Mouse (Mus musculus) heart, embryonic 16.5 days (tissue): Measurements from ENCODE around the gene Sfxn3. TPM values are rescaled to one million over a fixed set of nuclear protein-coding genes. Genes with fewer than 3 reads are reported as not detected.

Experiments
- ATAC-seq: fragments of 200-750 bp; cut with Nextera tagmentation; replicated peaks from 2 replicates; pipeline ENCODE4 v1.8.0; 2017; ENCODE audit warnings: moderate number of reproducible peaks; ENCODE audit not compliant: insufficient read depth, low FRiP score; ENCODE audit errors: extremely low read depth
- H3K27ac ChIP-seq: fragments of 300-500 bp; sonication (generic); 2 replicates; pipeline ENCODE4 v1.5.1; 2014; ENCODE audit warnings: mild to moderate bottlenecking, low read length, control low read depth, moderate library complexity
- H3K27me3 ChIP-seq: fragments of 300-500 bp; sonication (generic); 2 replicates; pipeline ENCODE4 v1.6.1; 2014; ENCODE audit warnings: low read length, mixed read lengths; ENCODE audit not compliant: control insufficient read depth, insufficient read depth
- H3K36me3 ChIP-seq: fragments of 300-500 bp; sonication (generic); 2 replicates; pipeline ENCODE4 v1.6.1; 2014; ENCODE audit not compliant: control insufficient read depth, insufficient read depth
- H3K4me1 ChIP-seq: fragments of 300-500 bp; sonication (generic); 2 replicates; pipeline ENCODE4 v1.6.1; 2014; ENCODE audit warnings: low read length, mixed read lengths; ENCODE audit not compliant: control insufficient read depth, insufficient read depth
- H3K4me2 ChIP-seq: fragments of 300-500 bp; sonication (generic); 2 replicates; pipeline ENCODE4 v1.6.1; 2014; ENCODE audit warnings: low read depth, mild to moderate bottlenecking, control low read depth, low read length
- H3K4me3 ChIP-seq: fragments of 300-500 bp; sonication (generic); 2 replicates; pipeline ENCODE4 v1.5.1; 2014; ENCODE audit warnings: mild to moderate bottlenecking, control low read depth, low read length
- H3K9ac ChIP-seq: fragments of 300-500 bp; sonication (generic); 2 replicates; pipeline ENCODE4 v1.6.1; 2014; ENCODE audit warnings: low read length, control low read depth
- H3K9me3 ChIP-seq: fragments of 300-500 bp; sonication (generic); replicated peaks from 2 replicates; pipeline ENCODE4 v1.6.1; 2016; ENCODE audit warnings: low read length; ENCODE audit not compliant: control insufficient read depth
- WGBS: fragments of 180-500 bp; shearing (Covaris S2); extraction: QIAGEN DNeasy Blood & Tissue Kit; methylation state at CpG from one replicate; pipeline ENCODE4 v1.1.7; 2014; 5-methylcytosine and 5-hydroxymethylcytosine counted together
- polyA plus RNA-seq: library from polyadenylated mRNA; unstranded; fragments of >200 nt; fragmentation: Nextera tagmentation; extraction: Ambion mirVana; gene quantifications from 2 replicates; pipeline ENCODE4 v1.2.1, GENCODE M21; 2015

Sfxn3 gene
- 16.2 and 19.0 TPM in 2 replicates for polyA plus RNA-seq

DNA sequence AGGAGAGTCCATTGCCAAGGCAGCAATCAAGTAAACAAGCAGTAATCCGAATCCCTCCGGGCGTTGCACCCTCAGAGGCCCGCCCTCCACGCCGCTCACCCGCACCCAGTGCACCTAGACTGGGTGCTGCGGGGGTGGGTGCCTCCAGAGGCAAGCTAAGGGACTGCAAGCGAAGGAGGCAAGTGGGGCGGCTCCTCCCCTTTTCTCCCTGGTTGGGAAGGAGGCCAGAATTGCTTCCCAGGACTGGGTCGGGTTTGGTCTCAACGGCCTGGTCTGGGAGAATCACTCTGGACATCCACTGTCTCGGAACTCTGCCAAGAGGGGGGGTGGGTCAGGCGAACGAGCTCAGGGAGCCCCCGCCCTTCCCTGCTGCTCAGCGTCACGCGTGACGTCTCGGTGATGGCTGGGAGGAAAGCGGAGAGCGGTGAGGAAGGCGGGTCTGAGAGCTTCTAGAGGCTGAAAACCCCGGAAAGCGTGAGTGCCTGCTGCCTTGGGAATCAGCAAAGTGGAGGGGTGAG lies at the start of gene Sfxn3:
TSS of gene Sfxn3 (plus strand) at position 87 of the 518 bp plus-strand sequence.
- under 1% methylated on average over 26 of the region's 26 CpGs for WGBS

DNA sequence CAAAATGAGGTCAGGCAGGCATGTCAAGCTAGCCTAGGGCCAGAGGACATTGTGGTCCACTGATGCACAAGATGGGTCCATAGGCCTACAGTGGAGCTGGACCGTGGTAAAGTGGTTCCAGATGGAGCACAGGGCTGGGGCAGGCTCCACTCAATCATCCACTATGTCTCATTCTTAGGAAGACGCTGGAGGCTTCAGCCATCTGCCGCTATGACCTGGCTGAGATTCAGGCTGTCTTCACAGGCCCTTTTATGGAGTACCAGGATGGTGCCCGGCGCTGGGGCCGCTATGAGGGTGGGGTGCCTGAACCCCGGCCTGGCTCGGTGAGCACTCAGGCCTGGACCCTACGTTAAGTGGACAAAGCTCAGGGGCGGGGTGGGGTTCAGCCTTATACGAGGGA lies 49.5 kb upstream of the Sfxn3 start:
- no peak for ATAC-seq
- 85% methylated on average over 11 of the region's 11 CpGs for WGBS
- Histone ChIP-seq H3K4me1 (no peaks in the 10 kb centered on the region), H3K9ac (no peak overlapping the region), H3K4me3 (no peak overlapping the region), H3K9me3 (no peaks in the 10 kb centered on the region), H3K36me3 (no peaks in the 10 kb centered on the region), H3K27ac (no peak overlapping the region), H3K27me3 (no peaks in the 10 kb centered on the region), H3K4me2 (no peak overlapping the region)

More for the DNA sequence above, at the start of gene Sfxn3:
- H3K27me3 ChIP-seq: peaks cover 27% of the 10 kb centered on the region
- H3K4me1 ChIP-seq: peaks cover 19% of the 10 kb centered on the region
- peaks cover 12% of the 10 kb centered on the region for H3K36me3 ChIP-seq
- H3K27ac ChIP-seq: peak within 1 kb of the TSS; percentile 93
- peak within 1 kb of the TSS; percentile 68 for H3K4me3 ChIP-seq
- H3K9me3 ChIP-seq: no peaks in the 10 kb centered on the region
- H3K4me2 ChIP-seq: peak within 1 kb of the TSS; percentile 91
- ATAC-seq: peak; percentile 83
- H3K9ac ChIP-seq: peak within 1 kb of the TSS; percentile 78

DNA sequence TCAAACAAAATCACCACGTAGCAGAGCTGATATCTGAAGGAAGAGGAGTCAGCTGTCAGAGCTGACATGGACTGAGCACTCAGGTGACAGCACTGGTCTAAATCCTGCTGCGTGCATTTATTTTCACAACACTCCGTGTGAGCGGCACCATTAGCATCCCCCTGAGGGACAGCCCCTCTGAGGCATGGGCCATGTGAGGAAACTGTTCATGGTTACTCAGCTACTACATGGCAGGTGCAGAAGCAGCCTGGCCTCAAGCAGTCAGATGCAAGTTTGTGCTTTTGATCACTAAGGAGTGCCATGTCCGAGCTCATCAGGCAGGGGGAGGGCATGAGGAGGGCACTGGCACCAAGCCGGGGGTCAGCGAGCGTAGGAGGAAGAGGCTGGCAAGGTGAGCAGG lies 47.7 kb upstream of the Sfxn3 start:
- Histone ChIP-seq H3K27ac (no peak overlapping the region), H3K4me1 (no peaks in the 10 kb centered on the region), H3K36me3 (peaks cover 10% of the 10 kb centered on the region), H3K4me3 (no peak overlapping the region), H3K27me3 (no peaks in the 10 kb centered on the region), H3K9ac (no peak overlapping the region), H3K4me2 (no peak overlapping the region), H3K9me3 (no peaks in the 10 kb centered on the region)
- ATAC-seq: no peak
- 82% methylated on average over 8 of the region's 8 CpGs for WGBS

DNA sequence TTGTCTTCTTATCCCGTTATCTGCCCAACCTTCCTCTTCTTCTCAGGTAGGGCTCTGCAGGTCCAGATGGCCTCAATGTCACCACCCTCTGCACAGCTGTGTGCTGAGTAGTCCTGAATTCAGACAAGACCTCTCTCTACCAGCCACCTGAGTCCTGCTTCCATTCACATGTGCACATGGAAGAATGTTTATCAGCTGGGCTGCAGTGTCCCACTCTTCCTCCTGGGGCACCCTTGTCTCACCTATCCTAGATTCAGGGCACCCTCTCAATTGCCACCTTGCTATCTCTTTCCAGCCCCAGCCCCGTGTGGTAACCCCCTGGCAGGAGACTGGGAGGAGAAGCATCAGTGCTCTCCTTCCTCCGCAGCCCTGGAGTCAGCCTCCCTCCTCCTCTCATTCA lies 45.0 kb upstream of the Sfxn3 start:
- Histone ChIP-seq H3K4me1 (peaks cover 11% of the 10 kb centered on the region), H3K9me3 (no peaks in the 10 kb centered on the region), H3K4me2 (no peak overlapping the region), H3K4me3 (no peak overlapping the region), H3K27me3 (no peaks in the 10 kb centered on the region), H3K27ac (no peak overlapping the region), H3K9ac (no peak overlapping the region), H3K36me3 (peaks cover 10% of the 10 kb centered on the region)
- WGBS: 62% methylated on average over 3 of the region's 3 CpGs
- no peak for ATAC-seq

DNA sequence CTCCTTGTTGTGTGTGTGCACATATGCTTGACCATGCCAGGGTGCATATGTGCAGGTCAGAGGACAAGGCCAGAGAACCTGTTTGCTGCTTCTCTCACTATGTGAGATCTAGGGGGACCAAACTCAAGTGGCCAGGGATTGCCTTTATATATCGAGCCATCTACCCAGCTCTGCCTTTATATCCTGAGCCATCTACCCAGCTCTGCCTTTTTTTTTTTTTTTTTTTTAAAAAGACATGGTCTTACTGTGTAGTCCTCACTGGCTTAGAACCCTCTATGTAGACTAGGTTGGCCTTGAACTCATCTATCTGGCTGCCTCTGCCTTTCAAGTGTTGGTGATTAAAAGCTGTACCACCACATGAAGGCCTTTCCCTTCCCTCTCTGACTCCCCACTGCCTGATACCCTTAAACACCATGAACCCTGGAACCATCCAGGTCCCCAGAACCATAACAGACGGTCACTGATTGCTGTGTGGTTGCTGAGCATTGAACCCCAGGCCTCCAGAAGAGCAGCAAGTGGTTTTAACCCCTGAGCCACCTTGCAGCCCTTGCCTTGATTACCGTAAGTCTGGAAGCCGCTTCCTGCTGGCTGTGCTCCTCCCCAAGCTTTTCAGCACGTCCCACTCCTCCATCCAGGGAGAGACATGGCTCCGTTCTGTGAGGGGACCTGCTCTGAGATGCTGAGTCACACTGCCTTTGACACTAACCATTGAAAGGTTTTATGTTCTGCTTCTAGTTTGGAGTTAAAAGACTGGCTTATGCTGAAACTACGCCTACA lies 43.4 kb upstream of the Sfxn3 start:
- Histone ChIP-seq H3K9ac (no peak overlapping the region), H3K27ac (no peak overlapping the region), H3K4me1 (peaks cover 24% of the 10 kb centered on the region), H3K27me3 (no peaks in the 10 kb centered on the region), H3K4me2 (no peak overlapping the region), H3K4me3 (no peak overlapping the region), H3K36me3 (peaks cover 10% of the 10 kb centered on the region), H3K9me3 (no peaks in the 10 kb centered on the region)
- 73% methylated on average over 7 of the region's 7 CpGs for WGBS
- no peak for ATAC-seq

DNA sequence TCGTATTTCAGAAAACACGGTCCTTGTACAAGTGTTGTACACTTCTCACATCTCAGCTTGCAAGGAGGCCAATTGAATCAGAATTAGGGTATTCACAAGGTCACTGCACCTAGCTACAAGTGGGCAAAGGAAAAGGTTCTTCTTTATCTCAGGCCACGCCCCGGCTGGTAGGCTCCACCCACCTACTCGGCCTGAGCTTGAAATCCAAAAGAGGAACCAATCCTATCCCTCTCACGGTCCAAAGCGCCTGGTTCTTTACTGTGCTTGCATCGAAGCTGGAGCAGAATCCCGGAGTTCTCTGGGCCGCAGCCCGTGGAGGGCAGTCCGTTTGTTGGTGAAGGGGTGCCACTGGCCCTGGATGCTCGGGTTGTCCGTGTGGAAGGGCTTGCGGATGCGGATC lies 41.9 kb upstream of the Sfxn3 start, which contains the start of gene Twnk:
TSS of gene Twnk (plus strand) at position 220 of the 400 bp plus-strand sequence.
- peaks cover 24% of the 10 kb centered on the region for H3K4me1 ChIP-seq
- no peaks in the 10 kb centered on the region for H3K27me3 ChIP-seq
- H3K9ac ChIP-seq: peak within 1 kb of the TSS; percentile 85
- peak within 1 kb of the TSS; percentile 89 for H3K27ac ChIP-seq
- H3K9me3 ChIP-seq: no peaks in the 10 kb centered on the region
- WGBS: 9% methylated on average over 16 of the region's 16 CpGs
- ATAC-seq: no peak
- peak within 1 kb of the TSS; percentile 88 for H3K4me3 ChIP-seq
- H3K4me2 ChIP-seq: peak within 1 kb of the TSS; percentile 81
- H3K36me3 ChIP-seq: peaks cover 18% of the 10 kb centered on the region

DNA sequence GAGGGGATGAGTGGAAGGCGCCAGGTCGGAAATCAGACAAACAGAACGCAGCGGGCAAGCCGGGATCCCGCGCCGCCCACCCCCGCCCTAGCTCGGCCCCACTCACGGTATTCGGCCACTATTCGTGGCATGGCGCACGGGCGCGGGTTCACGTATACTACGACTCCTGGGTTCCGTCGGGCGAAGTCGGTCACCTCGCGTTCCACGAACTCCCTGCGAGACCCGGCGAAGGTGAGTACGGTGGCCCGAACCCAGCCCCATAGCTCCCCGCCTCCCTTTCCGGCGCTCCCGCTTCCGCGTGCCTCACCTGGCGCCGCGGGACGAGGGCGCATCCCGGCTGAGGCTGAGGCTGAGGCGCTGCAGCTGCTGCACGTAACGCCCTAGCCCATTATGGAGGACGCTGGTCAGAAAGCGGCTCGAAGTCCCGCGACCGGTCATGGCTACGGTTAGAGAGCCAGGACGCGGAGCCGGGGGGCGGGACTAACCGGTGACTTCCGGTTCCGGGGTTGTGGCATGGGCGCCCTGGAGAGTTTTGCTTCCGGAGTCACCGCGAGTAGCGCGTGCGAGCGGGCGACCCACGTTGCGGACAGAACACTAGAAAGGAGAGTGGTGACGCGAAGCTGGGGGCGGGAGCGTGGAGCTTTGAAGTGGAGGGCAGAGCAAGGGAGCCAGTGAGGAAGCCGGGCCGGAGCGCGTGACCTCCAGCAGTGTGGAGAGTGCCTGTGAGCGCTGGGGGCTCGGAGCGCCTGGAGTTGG lies 41.2 kb upstream of the Sfxn3 start, which contains the start of gene Mrpl43:
TSS of gene Mrpl43 (minus strand) at position 486 of the 756 bp plus-strand sequence.
- Histone ChIP-seq H3K4me2 (peak within 1 kb of the TSS; percentile 81), H3K9me3 (no peaks in the 10 kb centered on the region), H3K4me1 (peaks cover 24% of the 10 kb centered on the region), H3K27ac (peak within 1 kb of the TSS; percentile 89), H3K9ac (peak within 1 kb of the TSS; percentile 85), H3K4me3 (peak within 1 kb of the TSS; percentile 88), H3K36me3 (peaks cover 21% of the 10 kb centered on the region), H3K27me3 (no peaks in the 10 kb centered on the region)
- under 1% methylated on average over 82 of the region's 82 CpGs for WGBS
- peak; percentile 92 for ATAC-seq

DNA sequence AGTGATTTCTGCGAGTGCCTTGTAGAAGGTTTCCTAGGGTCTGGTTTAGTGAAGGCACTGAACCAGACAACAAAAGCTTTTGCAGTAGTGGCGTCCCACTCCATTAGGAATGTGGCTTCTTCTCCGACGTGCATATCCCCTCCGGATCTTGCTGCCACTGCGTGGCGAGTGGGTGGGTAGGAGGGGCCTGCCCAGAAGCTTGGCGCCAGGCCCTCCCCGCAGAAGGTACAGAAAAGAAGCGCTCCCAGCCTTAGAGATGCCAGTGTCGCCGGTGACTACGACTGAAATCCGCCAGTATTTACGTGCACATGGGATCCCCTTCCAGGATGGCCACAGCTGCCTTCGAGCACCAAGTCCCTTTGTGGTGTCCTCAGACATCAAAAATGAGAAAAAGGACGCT lies 40.3 kb upstream of the Sfxn3 start:
- Histone ChIP-seq H3K27ac (peak overlapping the region; percentile 89), H3K27me3 (no peaks in the 10 kb centered on the region), H3K36me3 (peaks cover 25% of the 10 kb centered on the region), H3K4me2 (peak overlapping the region; percentile 81), H3K9me3 (no peaks in the 10 kb centered on the region), H3K4me1 (peaks cover 24% of the 10 kb centered on the region), H3K4me3 (peak overlapping the region; percentile 88), H3K9ac (peak overlapping the region; percentile 85)
- ATAC-seq: no peak
- WGBS: 27% methylated on average over 17 of the region's 17 CpGs
